Mouse (Mus musculus) adrenal gland, postnatal 25 days (tissue): ENCODE measurements around the gene Klhl22. TPM values are rescaled to one million over a fixed set of nuclear protein-coding genes. Genes with fewer than 3 reads are reported as not detected.
A peak's percentile ranks its signal among the peaks of the same experiment; 100 is the strongest.
"Not testable (repeated sequence)": the region's sequence is repeated elsewhere in the genome, so short reads cannot be mapped to it uniquely, and the experiment has no call there.

Experiments used
- DNase-seq: peaks from one replicate; pipeline ENCODE4 v3.0.0; 2021; ENCODE audit warnings: mixed read lengths
- long read RNA-seq: library from polyadenylated mRNA; stranded (forward); transcript quantifications from one replicate; pipeline ENCODE4 v2.0.0, GENCODE M21; 2021
- total RNA-seq: library from RNA; stranded (reverse); gene quantifications from 2 replicates; pipeline ENCODE4 v1.2.3, GENCODE M21; 2021

Klhl22 gene
- 32.3 and 49.0 TPM in 2 replicates for total RNA-seq
- long read RNA-seq, transcript Klhl22-207 (7 exons, 2,544 nt) = major isoform, 5 of 62 reads
- long read RNA-seq, partial matches to known transcripts = 23 of 62 reads
- long read RNA-seq, other reads (novel, unspliced or antisense) = 33 of 62 reads

DNA sequence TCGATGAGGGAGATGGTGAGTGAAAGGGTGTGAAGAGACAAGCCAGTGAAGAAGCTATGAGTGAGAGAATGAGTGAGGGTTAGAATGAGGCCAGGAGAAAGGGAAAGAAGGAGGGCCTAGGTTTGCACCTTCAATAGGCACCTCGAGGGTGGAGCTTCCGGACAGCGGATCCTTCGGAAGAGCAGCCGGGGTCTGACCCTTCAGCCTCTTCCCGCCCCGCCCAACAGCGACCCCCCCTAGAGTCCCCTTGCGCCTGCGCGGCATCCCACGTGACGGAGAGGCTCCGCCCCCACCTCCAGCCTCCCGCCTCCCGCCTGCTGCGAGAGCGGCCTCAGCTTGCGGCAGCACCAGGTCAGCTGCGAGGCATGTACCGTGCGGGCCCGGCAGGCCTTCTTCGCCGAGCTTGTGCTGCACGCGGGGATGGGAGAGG is at the start of gene Klhl22:
Gene Klhl22, plus strand, starts transcription at position 275 of the 430 bp plus-strand sequence.
- peak; percentile 96 for DNase-seq

DNA sequence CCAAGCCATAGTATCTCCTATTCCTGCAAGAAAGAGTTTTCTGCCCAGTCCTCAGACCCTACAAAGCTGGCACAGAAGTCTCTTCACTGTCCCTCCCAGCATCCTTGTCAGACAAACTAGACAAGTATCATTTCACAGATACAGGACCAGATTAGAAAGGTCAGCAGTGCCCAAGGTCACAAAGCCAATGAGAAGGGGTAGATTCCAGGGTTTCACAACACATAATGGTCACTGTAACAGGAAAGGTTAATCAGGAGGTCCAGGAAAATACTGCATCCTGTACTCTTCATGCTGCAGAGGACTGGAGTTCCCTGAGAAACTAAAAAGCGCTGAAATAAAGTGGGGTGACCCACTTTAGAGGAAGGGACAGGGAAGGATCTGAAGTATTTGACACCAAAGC is 41.6 kb upstream of the Klhl22 start:
- DNase-seq = no peak

DNA sequence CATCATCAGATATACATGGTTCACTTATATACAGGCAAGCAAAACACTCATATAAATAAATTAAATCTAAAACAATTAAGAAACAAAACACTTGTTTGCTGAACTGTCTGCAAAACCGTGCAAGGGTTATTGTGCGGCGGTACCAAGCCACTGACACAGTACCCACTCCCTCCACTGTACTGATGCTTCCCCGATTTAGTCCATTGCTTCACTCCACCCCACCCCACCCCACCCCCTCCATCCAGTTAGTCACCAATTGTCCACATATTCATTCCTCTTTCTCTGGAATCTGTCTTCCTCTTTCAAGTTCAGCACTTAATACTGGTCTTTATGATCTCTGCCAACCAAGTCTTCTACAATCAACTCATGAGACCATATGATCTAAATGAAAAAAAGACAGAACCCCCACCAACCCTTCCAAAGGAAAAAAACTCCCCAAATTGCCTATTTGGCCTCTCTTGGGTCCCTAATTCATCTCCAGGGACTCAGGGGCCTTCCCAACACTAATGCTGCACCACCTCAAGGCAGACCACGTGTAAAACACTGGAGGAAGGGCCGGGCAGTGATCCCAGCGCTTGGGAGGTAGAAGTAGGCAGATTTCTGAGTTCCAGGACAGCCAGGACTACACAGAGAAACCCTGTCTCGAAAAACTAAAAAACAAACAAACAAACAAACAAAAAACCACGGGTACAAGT is 38.2 kb upstream of the Klhl22 start:
- no peak for DNase-seq

DNA sequence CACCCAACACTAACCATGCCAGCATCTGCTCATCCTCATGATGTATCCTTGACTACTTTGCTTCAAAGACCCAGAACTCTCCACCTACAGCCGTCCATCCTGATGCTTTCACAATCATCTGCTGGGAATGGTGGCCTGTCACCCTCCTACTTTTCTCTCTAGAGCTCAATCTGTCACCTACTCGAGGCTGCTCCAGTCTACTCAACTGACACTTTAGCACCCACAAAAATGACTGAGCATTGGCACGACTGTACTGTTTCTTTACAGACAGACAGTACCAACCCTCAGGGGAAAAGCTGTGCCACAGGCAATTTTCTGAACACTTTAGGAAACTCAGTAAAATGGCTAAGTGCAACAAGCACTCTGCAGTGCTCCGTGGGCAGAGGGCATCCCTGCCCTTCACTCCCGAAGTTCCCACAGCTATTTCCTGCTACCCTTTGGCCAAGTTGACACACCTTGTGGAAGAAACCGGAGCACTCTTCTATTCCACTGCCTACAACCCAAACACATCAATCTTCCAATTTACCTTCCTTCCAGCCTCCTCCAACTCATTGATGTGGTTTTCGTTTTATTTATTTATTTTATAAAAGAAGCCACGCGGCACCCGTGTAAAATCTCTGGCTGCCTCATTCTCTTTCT is 37.5 kb upstream of the Klhl22 start:
- DNase-seq = no peak

DNA sequence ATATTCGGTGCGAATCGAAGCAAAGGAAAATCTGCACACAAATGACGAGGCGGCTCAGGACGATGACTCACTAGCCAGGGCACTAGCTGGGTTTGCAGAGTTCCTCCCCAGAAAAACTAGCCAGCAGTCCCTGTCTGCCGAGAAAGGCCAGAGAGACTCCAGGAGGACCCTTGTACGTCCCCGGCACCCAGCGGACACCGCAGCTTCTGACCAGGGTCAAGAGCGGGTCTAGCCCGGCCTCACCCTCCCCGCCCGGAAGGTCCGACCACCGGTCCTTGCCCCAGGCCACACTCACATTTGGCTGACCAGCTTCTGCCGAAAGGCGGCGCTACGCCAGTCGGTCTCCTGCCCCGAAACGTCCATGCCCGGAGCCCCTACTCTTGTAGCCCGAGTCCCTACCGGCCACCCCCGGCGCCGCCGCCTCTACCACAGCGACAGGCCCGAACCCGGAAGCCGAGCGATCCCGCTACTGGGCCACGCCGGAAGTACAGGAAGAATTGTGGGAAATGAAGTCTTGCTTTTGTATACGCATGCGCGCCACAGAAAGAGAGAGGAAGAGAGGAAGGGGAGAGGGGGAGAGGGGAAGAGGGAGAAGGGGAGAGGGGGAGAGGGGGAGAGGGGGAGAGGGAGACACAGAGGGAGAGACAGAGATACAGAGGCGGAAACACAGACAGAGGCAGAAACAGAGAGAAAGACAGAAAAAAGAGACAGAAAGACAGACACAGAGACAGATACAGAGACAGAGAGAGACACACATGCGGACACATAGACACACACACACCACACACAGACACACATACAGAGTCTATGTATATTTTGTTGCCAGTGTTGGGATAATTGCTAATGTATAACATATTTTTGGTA is 36.7 kb upstream of the Klhl22 start:
- DNase-seq = peak; percentile 88

DNA sequence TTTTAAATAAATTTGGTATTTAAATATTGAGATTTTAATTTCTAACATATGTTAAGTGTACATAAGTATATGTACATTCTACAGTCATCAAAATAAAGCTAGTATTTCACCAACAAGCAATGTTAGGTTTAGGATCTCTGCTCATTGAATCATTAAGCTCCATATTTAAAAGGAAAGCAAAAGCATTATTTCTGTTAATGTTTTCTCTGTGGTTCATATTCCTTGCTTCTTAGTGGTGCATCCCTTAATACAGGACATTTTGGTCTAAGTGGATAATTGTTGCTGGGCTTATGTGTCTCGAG is 36.1 kb upstream of the Klhl22 start:
- no peak for DNase-seq

DNA sequence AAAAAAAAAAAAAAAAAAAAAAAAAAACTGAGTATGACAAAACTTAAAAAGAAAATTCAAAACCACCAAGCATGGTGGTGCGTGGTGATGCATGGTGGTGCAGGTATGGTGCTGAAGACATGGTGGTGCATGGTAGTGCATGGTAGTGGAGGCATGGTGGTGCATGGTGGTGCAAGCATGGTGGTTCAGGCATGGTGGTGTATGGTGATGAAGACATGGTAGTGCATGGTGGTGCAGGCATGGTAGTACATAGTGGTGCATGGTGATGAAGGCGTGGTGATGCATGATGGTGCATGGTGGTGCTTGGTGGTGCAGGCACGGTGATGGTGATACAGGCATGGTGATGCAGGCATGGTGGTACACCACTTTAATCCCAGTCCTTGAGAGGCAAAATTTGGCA is 35.0 kb upstream of the Klhl22 start:
- DNase-seq = no peak

DNA sequence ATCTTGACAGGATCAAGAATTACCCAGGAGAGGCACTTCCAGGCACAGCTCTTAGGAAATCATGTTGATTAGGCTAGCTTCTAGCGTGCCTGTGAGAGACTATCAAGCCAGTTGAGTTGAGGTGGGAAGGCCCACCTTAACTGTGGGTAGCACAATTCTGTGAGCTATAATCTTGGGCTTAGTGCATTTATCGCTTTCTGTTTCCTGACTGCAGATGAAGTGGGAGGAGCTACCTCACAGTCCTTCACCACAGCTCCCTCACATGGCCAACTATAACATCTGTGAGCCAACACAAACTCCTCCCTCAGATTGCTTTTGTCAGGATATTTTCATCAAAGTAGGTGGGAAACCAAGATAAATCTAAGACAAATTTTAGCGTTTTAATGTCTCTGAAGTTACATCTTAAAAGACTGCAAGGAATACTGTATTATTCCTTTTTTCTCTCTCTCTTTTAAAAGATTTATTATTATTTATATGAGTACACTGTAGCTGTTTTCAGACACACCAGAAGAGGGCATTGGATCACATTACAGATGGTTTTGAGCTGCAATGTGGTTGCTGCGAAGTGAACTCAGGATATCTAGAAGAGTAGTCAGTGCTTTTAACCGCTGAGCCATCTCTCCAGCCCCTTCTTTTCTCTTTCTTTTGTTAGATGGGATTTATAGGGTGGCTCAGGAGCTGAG is 32.1 kb upstream of the Klhl22 start:
- DNase-seq = no peak

DNA sequence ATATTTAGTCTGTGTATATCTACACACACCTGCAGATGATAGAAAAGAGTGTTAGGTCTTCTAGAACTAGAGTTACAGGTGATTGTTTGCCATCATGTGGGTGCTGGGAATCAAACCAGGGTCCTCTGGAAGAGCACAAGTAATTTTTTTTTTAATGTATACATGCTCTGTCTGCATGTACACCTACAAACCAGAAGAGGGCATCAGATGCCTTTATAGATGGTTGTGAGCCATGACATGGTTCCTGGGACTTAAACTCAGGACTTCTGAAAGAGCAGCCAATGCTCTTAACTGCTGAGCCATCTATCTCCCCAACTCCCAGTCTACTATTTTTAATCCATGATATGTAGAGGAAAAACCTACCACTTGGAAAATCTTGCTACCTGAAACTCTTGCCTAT is 29.4 kb upstream of the Klhl22 start:
- no peak for DNase-seq

DNA sequence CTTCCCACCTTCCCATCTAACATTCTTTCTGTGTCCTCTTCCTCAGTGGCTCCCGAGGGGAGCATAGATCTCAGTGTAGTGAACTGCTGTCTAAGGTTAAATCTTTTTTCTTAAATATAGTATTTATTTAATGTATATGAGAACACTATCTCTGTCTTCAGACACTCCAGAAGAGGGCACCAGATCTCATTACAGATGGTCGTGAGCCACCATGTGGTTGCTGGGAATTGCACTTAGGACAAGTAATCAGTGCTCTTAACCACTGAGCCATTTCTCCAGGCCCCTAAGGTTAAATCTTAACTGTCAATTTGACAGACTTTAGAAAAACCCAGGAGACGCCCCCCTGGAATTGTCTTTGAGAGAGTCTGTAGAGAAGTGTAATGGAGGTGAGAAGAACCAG is 27.4 kb upstream of the Klhl22 start:
- no peak for DNase-seq

DNA sequence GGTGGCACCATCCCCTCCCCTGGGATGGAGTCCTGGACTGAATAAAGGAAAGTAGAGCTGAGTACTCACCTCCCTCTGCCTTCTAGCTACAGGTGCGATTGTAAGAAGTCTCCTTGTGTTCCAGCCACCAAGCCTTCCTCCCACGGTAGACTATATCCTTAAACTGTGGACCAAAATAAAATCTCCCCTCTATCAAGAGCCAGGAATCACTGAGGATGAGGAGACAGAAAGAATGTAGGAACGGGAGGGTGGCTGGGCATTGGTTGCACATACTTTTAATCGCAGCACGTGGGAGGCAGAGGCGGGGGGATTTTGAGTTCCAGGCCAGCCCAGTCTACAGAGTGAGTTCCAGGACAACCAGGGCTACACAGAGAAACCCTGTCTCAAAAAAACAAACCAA is 27.0 kb upstream of the Klhl22 start:
- DNase-seq = no peak

DNA sequence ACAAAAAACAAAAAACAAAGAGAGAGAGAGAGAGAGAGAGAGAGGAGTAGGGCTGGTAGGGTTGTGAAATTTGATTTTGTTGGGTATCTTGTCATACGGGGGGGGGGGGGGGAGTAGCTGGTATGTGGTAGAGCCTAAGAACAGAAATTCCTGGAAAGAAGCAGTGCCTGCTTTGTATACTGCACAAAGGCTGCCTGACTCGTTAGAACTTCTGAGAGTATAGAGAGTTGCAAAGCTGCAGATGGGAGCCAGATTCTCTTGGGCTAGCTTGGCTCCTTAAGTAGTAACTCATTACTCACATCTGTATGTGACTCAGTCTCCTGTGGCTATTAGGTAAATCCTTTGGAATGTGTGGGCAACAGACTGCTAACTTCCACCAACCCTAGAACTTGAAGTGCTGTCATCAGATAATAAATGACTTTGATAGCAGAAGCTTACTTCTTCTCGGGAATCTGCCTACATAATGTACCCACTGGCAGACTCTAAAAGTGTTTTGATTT is 26.5 kb upstream of the Klhl22 start, which contains the start of gene Med15:
Gene Med15, minus strand, starts transcription at position 51 of the 500 bp plus-strand sequence.
- no peak for DNase-seq

DNA sequence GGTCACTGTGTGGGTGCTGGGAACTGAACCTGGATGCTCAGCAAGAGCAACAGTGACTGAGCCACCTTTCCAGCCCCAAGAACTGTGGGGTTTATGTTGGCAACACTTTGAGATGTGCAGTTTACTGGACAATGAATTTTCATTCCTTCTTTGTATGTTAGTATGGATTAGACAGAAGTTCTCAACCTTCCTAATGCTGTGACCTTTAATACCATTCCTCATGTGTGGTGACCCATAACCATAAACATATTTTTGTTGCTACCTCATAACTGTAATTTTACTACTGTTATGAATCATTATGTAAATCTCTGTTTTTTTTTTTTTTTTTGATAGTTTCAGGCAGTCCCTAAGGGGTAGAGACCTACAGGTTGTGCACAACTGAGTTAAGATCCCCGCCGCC is 25.8 kb upstream of the Klhl22 start:
- DNase-seq = no peak

DNA sequence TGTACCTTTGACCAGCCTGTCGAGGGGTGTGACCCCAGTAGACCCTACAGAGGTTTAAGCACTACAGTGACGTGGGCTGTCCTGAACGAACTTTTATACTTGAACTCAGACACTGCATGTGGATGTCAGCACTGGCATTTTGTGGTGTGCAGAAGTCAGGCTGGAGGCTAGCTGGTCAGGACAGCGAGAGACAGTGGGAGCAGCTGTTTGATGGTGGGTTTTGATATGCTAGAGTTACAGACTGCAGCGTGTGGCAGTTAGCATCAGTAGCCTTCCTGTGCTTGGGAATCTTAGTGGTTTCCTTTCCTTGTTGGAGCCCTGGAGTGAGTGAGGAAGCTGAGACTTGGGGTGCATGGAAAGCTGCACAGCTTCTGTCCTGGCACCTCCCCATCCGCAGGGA is 24.5 kb upstream of the Klhl22 start:
- not testable (repeated sequence) for DNase-seq

DNA sequence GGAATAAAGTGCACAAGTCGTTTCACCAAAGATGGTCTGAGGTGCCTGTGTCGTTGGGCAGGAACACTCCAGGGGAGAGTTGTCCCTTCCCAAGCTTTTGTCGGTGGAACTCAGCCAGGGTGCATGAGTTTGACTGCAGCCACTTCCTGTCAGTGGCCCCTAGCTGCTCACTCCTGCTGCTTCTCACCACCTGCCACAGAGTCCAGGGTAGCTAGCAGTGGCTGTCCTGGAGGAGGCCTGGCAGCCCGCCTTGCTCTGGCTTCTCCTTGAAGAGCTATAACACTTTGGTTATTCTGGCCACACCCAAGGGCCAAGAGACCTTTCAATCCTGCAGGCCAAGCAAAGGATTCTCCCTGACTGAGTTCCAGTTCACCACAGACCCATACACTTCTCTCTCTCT is 23.3 kb upstream of the Klhl22 start:
- no peak for DNase-seq

DNA sequence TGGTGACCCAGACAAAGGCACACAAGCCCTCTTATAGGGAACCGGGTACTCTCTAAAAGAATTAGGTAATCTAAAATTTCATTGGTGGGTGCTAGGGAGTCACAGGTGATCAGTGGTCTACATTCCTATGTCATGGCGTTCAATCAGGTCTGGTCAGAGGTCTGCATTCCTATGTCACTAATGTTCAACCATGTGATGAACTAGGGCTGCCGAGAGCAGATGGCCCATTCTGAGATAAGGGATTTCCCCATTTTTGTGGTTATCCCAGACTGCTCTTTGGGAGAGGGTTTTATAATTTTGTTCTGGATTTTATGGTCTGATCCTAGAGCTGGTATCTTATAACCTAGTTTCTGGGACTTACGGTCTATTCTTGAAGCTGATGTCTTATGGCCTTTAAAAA is 19.3 kb upstream of the Klhl22 start:
- DNase-seq = no peak

DNA sequence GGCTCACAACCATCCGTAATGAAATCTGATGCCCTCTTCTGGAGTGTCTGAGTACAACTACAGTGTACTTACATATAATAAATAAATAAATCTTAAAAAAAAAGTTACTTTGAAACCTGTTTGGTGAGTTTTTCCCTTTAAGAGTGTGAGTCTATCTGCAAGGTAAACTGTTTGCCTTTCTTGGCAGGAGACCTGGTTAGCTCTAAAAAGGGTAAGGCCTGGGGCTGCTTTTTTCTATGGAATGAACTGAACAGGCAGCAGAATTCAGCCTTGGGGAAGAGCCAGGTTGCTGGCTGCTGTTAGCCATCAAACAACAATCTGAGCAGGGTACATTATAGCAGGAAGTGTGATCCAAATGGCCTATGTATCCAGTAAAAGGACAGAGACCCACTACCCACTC is 16.6 kb upstream of the Klhl22 start:
- no peak for DNase-seq

DNA sequence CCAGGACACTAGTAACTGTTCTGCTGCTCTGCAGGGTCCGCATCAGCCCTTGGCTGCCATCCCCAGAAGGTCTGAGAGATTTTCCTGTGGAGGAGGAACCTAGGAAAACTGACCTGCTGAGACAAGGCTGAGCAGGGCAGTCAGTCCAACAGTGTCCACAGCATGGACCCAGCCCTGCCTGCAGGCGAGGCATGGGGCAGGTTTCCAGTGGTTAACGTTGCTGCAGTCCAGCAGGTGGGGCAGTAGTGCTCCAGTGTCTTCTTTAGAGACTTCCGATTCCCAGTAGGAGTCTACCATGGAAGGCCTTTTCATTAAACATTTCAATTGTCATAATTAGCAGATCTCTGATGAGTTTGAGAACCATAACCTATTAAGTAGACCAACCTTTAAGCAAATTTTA is 16.1 kb upstream of the Klhl22 start:
- no peak for DNase-seq

DNA sequence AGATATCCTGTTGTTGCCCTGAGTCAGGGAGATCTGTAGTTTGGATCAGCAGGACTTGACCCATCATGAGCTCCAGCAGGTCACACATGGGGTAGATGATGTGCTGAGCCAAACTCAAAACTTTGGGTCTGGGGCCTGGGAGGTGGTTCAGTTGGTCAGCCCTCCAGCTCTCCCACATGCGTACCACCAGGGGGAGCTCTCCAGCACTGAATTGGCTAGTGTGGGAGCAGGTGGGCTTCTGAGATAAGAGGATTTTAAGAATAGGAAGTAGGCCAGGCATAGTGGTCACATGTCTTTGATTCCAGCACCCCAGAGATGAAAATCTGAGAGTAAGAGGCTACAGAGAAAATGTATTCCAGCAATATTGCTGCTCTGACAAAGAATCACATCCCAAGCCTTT is 14.9 kb upstream of the Klhl22 start:
- peak; percentile 26 for DNase-seq

DNA sequence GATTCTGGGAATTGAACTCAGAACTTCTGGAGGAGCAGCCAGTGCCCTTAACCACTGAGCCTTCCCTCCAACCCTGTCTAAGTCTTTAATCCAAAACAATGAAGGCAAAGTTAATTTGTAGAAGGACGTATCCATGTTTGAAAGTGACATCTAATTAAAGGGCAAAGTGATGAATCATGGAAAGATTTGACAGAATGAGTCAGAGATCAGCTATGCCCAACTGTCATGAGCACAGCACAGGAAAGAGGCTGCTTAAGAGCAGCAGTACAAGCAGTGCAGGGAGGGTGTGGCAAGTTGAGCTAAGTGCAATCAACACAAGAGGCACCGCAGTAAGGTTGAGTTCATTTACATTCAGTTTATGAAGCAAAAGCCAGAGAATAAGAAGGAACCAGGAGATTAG is 14.4 kb upstream of the Klhl22 start:
- DNase-seq = no peak

DNA sequence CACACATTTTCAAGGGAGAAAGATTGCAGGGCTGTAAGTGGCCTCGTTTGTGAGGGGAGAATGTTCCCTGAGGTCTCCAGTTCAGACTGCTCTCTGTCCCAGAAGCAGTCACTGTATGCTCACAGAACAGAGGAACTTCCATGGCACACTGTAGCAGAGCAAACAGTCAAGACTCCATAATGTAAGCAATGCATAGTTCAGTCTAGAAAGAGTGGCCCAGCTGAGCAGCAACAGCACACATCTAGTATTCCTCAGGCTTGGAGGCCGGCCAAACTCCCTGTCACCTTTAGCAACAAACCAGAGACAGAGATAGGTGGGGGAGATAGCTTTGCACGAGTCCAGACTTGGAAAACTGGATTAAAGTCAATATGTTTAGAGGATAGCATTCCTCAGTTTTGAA is 6.4 kb upstream of the Klhl22 start:
- DNase-seq = peak; percentile 13

DNA sequence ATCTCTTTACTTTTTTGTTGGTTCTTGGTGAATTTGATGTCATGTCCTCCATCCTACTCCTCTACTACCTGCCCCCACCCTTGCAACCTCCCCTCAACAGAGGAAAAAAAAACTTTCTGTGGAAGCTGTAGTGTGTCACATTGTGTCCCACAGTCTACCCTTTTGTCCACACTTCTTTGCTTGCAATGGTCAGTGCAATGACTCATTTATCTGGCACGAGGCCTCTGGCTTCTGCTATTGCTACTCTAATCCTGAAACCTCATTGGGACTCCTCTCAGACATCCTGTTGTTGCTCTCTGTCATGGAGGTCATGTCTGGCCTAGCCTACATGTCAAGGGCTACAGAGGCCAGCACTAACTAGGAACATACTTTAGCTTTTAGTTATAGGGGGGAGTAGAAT is 5.7 kb upstream of the Klhl22 start:
- peak; percentile 43 for DNase-seq
